Mouse (Mus musculus): ENCODE measurements around the gene Pacsin3. TPM values are rescaled to one million over a fixed set of nuclear protein-coding genes. Genes with fewer than 3 reads are reported as not detected.

The Pacsin3 gene
- polyA plus RNA-seq, 1 experiment: 18.0 TPM

- H3K9me3 ChIP-seq (replicated peaks; ENCODE audit: control insufficient read depth, insufficient read depth, low read length, poor library complexity, severe bottlenecking): no peaks in the 10 kb centered on the region
- TF ChIP-seq POLR2A (IDR thresholded peaks at IDR 0.05; ENCODE audit: insufficient read depth, low read length): no peak
- TF ChIP-seq CTCF (IDR thresholded peaks at IDR 0.05; ENCODE audit: low read depth, low read length): peak; percentile 75
- H3K36me3 ChIP-seq (ENCODE audit: control insufficient read depth, insufficient read depth, low read length, poor library complexity, severe bottlenecking): peaks cover 11% of the 10 kb centered on the region
- no peak overlapping the region for H3K4me3 ChIP-seq (ENCODE audit: low read depth, low read length)
- no peak overlapping the region for H3K9ac ChIP-seq (ENCODE audit: low read depth, poor library complexity, severe bottlenecking)
- no peaks in the 10 kb centered on the region for H3K4me1 ChIP-seq (ENCODE audit: control insufficient read depth, insufficient read depth, low read length)
- no peak overlapping the region for H3K27ac ChIP-seq (ENCODE audit: insufficient read depth, low read length)
- H3K27me3 ChIP-seq (ENCODE audit: control insufficient read depth, insufficient read depth, low read length, poor library complexity, severe bottlenecking): no peaks in the 10 kb centered on the region
Measured at GRCm38 (mm10) chr2:91278749-91279371, 23.1 kb downstream of the Pacsin3 start.

GRCm38 (mm10) chr2:91279372-91279755 is 23.6 kb downstream of the Pacsin3 start:
- TF ChIP-seq CTCF (IDR thresholded peaks at IDR 0.05; ENCODE audit: low read depth, low read length): no peak
- no peak for TF ChIP-seq POLR2A (IDR thresholded peaks at IDR 0.05; ENCODE audit: insufficient read depth, low read length)
- no peak for TF ChIP-seq EP300 (IDR thresholded peaks at IDR 0.05; ENCODE audit: insufficient read depth, low read depth, low read length)
- Histone ChIP-seq H3K27me3 (ENCODE audit: control insufficient read depth, insufficient read depth, low read length, poor library complexity, severe bottlenecking) (no peaks in the 10 kb centered on the region), H3K4me3 (ENCODE audit: low read depth, low read length) (no peak overlapping the region), H3K9ac (ENCODE audit: low read depth, poor library complexity, severe bottlenecking) (no peak overlapping the region), H3K36me3 (ENCODE audit: control insufficient read depth, insufficient read depth, low read length, poor library complexity, severe bottlenecking) (peaks cover 7% of the 10 kb centered on the region), H3K9me3 (replicated peaks; ENCODE audit: control insufficient read depth, insufficient read depth, low read length, poor library complexity, severe bottlenecking) (no peaks in the 10 kb centered on the region), H3K4me1 (ENCODE audit: control insufficient read depth, insufficient read depth, low read length) (no peaks in the 10 kb centered on the region), H3K27ac (ENCODE audit: insufficient read depth, low read length) (no peak overlapping the region)

DNA sequence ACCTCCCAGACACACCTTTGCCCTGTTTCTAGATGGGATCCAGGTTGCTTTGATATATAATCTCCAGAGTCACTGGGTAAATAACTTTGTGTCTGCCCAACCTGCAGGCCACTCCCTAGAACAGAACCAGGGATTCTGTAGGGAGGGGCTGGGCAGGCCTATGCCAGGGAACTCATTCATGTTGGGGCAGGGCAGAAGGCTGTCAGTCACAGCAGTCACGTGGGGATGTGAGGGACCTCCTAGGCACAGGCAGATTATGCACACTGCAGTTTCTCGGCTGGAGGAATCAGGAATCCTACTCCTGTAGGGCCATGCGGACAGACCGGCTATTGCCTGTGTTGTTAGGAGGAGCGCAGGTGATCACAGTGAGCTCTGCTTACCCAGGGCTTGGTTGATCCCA is 25.6 kb downstream of the Pacsin3 start:
- Histone ChIP-seq H3K4me3 (ENCODE audit: low read depth, low read length) (no peak overlapping the region), H3K36me3 (ENCODE audit: control insufficient read depth, insufficient read depth, low read length, poor library complexity, severe bottlenecking) (no peaks in the 10 kb centered on the region), H3K27me3 (ENCODE audit: control insufficient read depth, insufficient read depth, low read length, poor library complexity, severe bottlenecking) (no peaks in the 10 kb centered on the region), H3K9me3 (replicated peaks; ENCODE audit: control insufficient read depth, insufficient read depth, low read length, poor library complexity, severe bottlenecking) (no peaks in the 10 kb centered on the region), H3K4me1 (ENCODE audit: control insufficient read depth, insufficient read depth, low read length) (no peaks in the 10 kb centered on the region), H3K9ac (ENCODE audit: low read depth, poor library complexity, severe bottlenecking) (no peak overlapping the region), H3K27ac (ENCODE audit: insufficient read depth, low read length) (no peak overlapping the region)
- TF ChIP-seq CTCF (IDR thresholded peaks at IDR 0.05; ENCODE audit: low read depth, low read length) (no peak), POLR2A (IDR thresholded peaks at IDR 0.05; ENCODE audit: insufficient read depth, low read length) (no peak), EP300 (IDR thresholded peaks at IDR 0.05; ENCODE audit: insufficient read depth, low read depth, low read length) (no peak)

- no peaks in the 10 kb centered on the region for H3K27me3 ChIP-seq (ENCODE audit: control insufficient read depth, insufficient read depth, low read length, poor library complexity, severe bottlenecking)
- H3K4me1 ChIP-seq (ENCODE audit: control insufficient read depth, insufficient read depth, low read length): no peaks in the 10 kb centered on the region
- H3K36me3 ChIP-seq (ENCODE audit: control insufficient read depth, insufficient read depth, low read length, poor library complexity, severe bottlenecking): no peaks in the 10 kb centered on the region
- no peak overlapping the region for H3K27ac ChIP-seq (ENCODE audit: insufficient read depth, low read length)
- no peaks in the 10 kb centered on the region for H3K9me3 ChIP-seq (replicated peaks; ENCODE audit: control insufficient read depth, insufficient read depth, low read length, poor library complexity, severe bottlenecking)
- no peak overlapping the region for H3K4me3 ChIP-seq (ENCODE audit: low read depth, low read length)
- H3K9ac ChIP-seq (ENCODE audit: low read depth, poor library complexity, severe bottlenecking): no peak overlapping the region
- TF ChIP-seq POLR2A (IDR thresholded peaks at IDR 0.05; ENCODE audit: insufficient read depth, low read length) (no peak), CTCF (IDR thresholded peaks at IDR 0.05; ENCODE audit: low read depth, low read length) (no peak), EP300 (IDR thresholded peaks at IDR 0.05; ENCODE audit: insufficient read depth, low read depth, low read length) (no peak)
Measured at GRCm38 (mm10) chr2:91283972-91284371, 28.2 kb downstream of the Pacsin3 start.

GRCm38 (mm10) chr2:91284375-91285199 is 28.8 kb downstream of the Pacsin3 start:
- no peak overlapping the region for H3K27ac ChIP-seq (ENCODE audit: insufficient read depth, low read length)
- H3K4me3 ChIP-seq (ENCODE audit: low read depth, low read length): no peak overlapping the region
- TF ChIP-seq EP300 (IDR thresholded peaks at IDR 0.05; ENCODE audit: insufficient read depth, low read depth, low read length): no peak
- TF ChIP-seq POLR2A (IDR thresholded peaks at IDR 0.05; ENCODE audit: insufficient read depth, low read length): no peak
- TF ChIP-seq CTCF (IDR thresholded peaks at IDR 0.05; ENCODE audit: low read depth, low read length): no peak
- H3K4me1 ChIP-seq (ENCODE audit: control insufficient read depth, insufficient read depth, low read length): no peaks in the 10 kb centered on the region
- H3K27me3 ChIP-seq (ENCODE audit: control insufficient read depth, insufficient read depth, low read length, poor library complexity, severe bottlenecking): no peaks in the 10 kb centered on the region
- no peaks in the 10 kb centered on the region for H3K9me3 ChIP-seq (replicated peaks; ENCODE audit: control insufficient read depth, insufficient read depth, low read length, poor library complexity, severe bottlenecking)
- no peaks in the 10 kb centered on the region for H3K36me3 ChIP-seq (ENCODE audit: control insufficient read depth, insufficient read depth, low read length, poor library complexity, severe bottlenecking)
- no peak overlapping the region for H3K9ac ChIP-seq (ENCODE audit: low read depth, poor library complexity, severe bottlenecking)

- TF ChIP-seq CTCF (IDR thresholded peaks at IDR 0.05; ENCODE audit: low read depth, low read length) (peak; percentile 93), POLR2A (IDR thresholded peaks at IDR 0.05; ENCODE audit: insufficient read depth, low read length) (no peak), EP300 (IDR thresholded peaks at IDR 0.05; ENCODE audit: insufficient read depth, low read depth, low read length) (no peak)
- no peak overlapping the region for H3K4me3 ChIP-seq (ENCODE audit: low read depth, low read length)
- H3K27ac ChIP-seq (ENCODE audit: insufficient read depth, low read length): no peak overlapping the region
- no peaks in the 10 kb centered on the region for H3K9me3 ChIP-seq (replicated peaks; ENCODE audit: control insufficient read depth, insufficient read depth, low read length, poor library complexity, severe bottlenecking)
- H3K4me1 ChIP-seq (ENCODE audit: control insufficient read depth, insufficient read depth, low read length): no peaks in the 10 kb centered on the region
- no peak overlapping the region for H3K9ac ChIP-seq (ENCODE audit: low read depth, poor library complexity, severe bottlenecking)
- H3K36me3 ChIP-seq (ENCODE audit: control insufficient read depth, insufficient read depth, low read length, poor library complexity, severe bottlenecking): no peaks in the 10 kb centered on the region
- no peaks in the 10 kb centered on the region for H3K27me3 ChIP-seq (ENCODE audit: control insufficient read depth, insufficient read depth, low read length, poor library complexity, severe bottlenecking)
Measured at GRCm38 (mm10) chr2:91285885-91286505, 30.2 kb downstream of the Pacsin3 start.

Measured in ES-Bruce4 (cell line).